Mouse (Mus musculus) gonadal fat pad, adult 2 months (tissue): Measurements from ENCODE around the gene Cspg4. TPM values are rescaled to one million over a fixed set of nuclear protein-coding genes. Genes with fewer than 3 reads are reported as not detected.

ENCODE experiments used
- DNase-seq: peaks from one replicate; pipeline ENCODE4 v3.0.0-alpha.2; 2012; ENCODE audit warnings: low read depth
- polyA plus RNA-seq: library from polyadenylated mRNA; depleted of rRNA; stranded (reverse); fragments of >200 nt; gene quantifications from 2 replicates; pipeline ENCODE4 v1.2.3, GENCODE M21; 2012; rRNA removed

Gene Cspg4
- polyA plus RNA-seq, result 19.1 and 21.0 TPM in 2 replicates

- no peak for DNase-seq
These were observed at the start of gene Cspg4 for GRCm38 (mm10) chr9:56864832-56865231. Cspg4 (plus strand) TSS chr9:56865033.

- DNase-seq, result no peak
These were observed 39.9 kb upstream of the Cspg4 start for GRCm38 (mm10) chr9:56824900-56825299.

- no peak for DNase-seq
These were observed 39.2 kb upstream of the Cspg4 start for GRCm38 (mm10) chr9:56825476-56826213.

GRCm38 (mm10) chr9:56828146-56828545 lies 36.7 kb upstream of the Cspg4 start:
- no peak for DNase-seq

DNA sequence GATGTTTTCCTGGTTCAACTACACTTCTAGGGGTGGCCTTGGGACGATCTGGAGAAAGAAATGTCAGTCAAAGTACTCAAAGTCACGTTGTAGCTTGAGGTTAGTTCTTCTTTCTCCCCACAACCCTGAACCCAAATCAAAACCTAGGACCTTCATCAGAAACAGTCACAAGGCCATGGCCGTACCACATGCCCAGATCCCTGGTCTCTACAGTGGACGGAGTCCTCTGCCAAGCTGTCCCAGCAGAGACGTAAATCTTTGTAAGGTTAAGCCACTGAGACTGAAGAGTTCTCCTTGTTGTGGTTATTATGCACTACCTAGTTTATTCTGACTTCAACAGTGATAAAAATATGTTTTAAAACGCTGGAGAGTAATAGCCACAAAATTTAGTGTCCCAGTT lies 36.0 kb upstream of the Cspg4 start:
- no peak for DNase-seq

- DNase-seq, result no peak
These were observed 34.7 kb upstream of the Cspg4 start for GRCm38 (mm10) chr9:56830162-56830561.

DNA sequence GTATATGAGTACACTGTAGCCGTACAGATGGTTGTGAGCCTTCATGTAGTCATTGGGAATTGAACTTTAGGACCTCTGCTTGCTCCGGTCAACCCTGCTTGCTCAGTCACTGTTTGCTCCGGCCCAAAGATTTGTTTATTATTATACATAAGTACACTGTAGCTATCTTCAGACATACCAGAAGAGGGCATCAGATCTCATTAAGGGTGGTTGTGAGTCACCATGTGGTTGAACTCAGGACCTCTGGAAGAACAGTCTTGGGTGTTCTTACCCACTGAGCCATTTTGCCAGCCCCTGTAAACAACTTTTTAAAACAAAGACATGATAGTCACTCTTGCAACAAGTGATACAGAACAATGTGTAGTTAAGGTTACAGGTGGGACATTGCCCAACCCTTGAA lies 32.9 kb upstream of the Cspg4 start:
- no peak for DNase-seq

GRCm38 (mm10) chr9:56832900-56833299 lies 31.9 kb upstream of the Cspg4 start:
- DNase-seq, result no peak

GRCm38 (mm10) chr9:56835152-56835551 lies 29.7 kb upstream of the Cspg4 start:
- no peak for DNase-seq

GRCm38 (mm10) chr9:56840721-56841120 lies 24.1 kb upstream of the Cspg4 start:
- no peak for DNase-seq

DNA sequence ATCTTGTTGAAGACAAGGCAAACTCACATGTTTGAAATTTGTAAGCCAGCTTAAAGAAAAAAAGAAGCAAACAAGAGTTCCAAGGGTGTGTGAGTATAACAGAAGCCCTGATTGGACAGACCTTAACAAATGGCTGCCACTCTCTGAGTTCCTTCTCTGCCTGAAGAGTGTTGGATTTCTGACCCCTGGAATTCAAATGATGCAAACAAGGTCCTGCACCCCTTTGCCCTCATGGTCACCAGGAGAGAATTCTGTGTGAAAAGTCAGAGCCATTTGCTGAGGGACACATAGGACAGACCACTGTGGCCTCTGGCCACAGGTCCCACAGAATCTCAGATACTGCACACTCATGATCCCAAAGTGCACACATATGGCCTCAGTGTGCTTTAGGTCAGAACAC lies 23.0 kb upstream of the Cspg4 start:
- no peak for DNase-seq

DNA sequence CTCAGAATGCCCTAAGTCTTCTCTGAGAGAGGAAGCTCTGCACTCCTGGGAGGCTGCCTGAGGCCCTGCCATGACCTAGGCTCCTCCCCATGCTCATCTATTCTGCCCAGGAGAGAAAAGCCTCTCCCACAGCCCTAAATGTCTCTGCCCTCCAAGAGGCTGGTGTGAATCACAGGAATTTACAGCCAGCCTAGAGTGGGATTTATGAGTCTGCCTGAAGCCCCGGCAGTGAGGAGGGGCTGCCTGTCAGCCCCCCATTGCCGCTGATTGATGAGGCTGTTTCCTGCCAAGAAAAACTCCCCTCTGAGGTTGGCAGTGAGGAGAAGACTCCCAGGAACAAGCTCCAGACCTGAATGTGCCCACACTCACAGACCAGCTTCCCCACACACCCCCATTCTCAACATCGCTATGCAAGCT lies 22.5 kb upstream of the Cspg4 start:
- no peak for DNase-seq

GRCm38 (mm10) chr9:56843679-56844188 lies 21.1 kb upstream of the Cspg4 start:
- no peak for DNase-seq

DNA sequence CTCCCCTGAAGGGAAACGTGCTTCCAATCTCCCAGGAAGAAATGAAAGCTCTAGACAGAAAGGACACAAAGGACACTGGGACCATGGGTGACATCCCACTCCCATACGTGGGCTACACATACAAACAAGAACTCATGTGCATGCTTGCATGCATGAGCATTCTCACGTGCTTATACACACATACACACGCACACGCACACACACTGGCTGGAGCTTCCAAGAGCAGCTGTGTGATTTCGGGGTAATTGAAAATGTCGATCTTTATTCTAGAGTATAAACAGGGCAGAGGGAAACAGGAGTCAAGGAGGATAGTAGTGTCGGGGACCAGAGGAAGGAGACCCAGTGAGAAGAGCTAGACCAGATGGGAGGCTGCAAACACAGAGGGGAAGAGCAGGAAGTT lies 20.2 kb upstream of the Cspg4 start:
- DNase-seq, result no peak

GRCm38 (mm10) chr9:56847523-56847922 lies 17.3 kb upstream of the Cspg4 start:
- DNase-seq, result no peak

DNA sequence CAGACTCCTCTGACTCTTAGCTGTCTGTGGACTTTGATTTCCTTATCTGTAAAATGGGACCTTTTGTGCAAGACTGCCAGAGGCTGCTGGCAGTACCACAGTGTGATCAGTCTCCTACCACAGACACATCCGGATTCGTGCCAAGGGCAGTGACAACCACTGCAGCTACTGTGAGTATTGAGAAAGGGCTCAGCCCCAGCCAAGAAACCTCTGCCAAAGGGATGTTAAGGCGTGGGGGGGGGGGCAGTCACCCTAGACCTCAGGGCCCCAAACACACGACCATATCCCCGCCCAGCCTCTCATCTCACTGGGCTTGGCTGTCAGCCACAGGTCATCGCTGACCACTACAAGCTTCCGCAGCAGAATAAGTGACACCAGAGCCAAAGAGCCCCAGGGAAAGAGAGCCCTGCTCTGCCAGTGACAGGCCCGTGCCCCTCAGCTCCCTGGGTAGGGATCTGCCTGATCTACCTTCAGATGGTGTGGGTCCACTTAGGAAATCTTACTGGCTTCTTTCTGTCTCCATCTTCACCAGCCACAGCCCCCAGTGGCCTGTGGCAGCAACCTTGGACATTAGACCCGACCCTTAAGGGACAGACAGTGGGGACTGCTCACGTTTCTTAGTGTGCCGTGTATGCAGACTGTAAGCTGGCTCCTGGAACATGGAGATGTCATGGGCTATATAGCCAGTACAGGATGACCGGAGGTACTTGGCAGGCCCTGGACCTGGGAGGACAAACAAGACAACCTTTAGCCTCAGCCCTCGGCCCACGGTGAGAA lies 14.5 kb upstream of the Cspg4 start:
- no peak for DNase-seq

DNA sequence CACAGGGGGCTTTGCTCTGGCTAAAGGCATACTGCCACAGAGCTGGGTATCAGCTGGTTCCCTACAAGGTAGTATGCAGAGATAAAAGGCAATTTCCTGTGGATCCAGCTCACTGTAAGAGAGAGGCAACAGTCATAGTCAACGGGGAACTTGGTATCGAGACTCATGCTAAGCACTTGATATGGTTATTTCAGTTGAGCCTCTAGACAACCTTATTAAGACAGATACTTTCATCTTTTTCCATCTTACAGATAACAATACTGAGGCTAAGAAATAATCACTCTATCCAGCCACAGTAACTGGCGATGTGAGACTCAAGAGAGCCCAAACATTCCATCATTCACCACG lies 14.0 kb upstream of the Cspg4 start:
- DNase-seq, result no peak

GRCm38 (mm10) chr9:56851778-56852177 lies 13.1 kb upstream of the Cspg4 start:
- no peak for DNase-seq

GRCm38 (mm10) chr9:56857463-56857862 lies 7.4 kb upstream of the Cspg4 start:
- no peak for DNase-seq

- DNase-seq, result no peak
These were observed 4.8 kb upstream of the Cspg4 start for GRCm38 (mm10) chr9:56860035-56860434.

DNA sequence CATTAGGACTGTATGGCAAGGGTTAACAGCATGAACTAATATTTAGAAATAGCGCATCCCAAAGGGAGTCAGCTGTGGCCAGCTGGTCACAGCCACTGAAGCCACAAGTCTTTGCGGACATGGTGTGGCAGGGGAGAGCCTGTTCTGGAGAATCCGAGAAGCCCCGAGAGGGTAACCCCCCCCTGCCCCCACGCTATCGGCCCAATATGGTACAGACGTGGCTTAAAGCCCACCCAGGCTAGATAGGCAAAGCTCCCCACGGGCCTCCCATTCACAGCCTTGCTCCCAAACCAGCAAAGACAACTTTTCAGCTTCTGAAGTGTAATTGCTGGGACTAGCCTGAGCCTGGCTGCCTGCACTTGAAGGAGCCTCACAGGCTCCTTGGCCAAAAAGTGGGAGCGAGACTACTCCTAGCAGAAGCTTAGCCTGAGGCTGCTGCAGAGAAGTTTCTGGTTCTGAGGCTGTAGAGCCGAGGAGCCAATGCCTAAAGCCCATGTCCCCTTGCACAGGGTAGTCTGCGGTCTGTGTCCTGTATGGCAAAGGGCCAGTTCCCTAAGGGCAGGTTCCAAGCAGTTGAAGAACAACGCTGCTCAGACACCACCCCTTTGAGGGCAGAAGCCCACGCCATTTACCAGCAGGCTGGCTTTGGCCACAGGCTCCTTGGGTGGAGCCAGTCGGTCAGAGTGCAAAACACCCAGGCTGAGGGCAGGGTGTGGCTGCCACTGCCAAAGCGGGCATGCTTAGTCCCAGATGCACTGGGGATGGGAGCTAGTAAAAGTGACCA lies 4.2 kb upstream of the Cspg4 start:
- no peak for DNase-seq

DNA sequence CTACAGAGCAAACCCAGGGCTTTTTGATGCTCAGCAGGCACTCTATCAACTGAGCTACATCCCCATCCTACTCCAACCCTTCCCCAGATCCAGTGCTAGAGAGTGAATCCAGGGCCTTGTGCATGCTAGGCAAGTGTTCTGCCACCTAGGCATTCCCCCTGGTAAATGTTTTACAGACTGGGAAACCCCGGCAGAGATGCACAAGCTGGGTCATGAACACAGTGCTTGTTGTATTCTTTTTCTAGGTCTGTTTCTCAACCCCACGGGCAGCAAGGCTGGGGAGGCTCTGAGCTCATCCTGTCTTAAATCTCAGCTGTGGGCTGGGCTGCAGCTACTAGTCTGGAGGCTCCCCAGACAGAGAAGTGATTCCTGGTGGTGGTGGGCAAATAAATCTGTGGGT lies 2.0 kb upstream of the Cspg4 start:
- no peak for DNase-seq
